Mouse (Mus musculus): ENCODE measurements around the gene Inpp4a. TPM values are rescaled to one million over a fixed set of nuclear protein-coding genes. Genes with fewer than 3 reads are reported as not detected.

The Inpp4a gene
- total RNA-seq, 2 experiments from 2014 or later, result 214 to 217 TPM

- DNase-seq (ENCODE audit: extremely low spot score in 1 of 2, low spot score in 2 of 2), result no peak
- no peak overlapping the region for H3K27ac ChIP-seq
- no peak for TF ChIP-seq CTCF (IDR thresholded peaks at IDR 0.05)
- intact Hi-C loops (cut with DNase I), result no loop called here
- no peak overlapping the region for H3K4me3 ChIP-seq
Measured at GRCm38 (mm10) chr1:37344223-37344916, 44.7 kb downstream of the Inpp4a start.

GRCm38 (mm10) chr1:37347361-37348080, 47.9 kb downstream of the Inpp4a start:
- TF ChIP-seq CTCF (IDR thresholded peaks at IDR 0.05), result no peak
- Histone ChIP-seq H3K4me3 (no peak overlapping the region), H3K27ac (no peak overlapping the region)
- no peak for DNase-seq (ENCODE audit: extremely low spot score in 1 of 2, low spot score in 2 of 2)
- intact Hi-C loops (cut with DNase I), result no loop called here

- peak overlapping the region; percentile 25 for H3K27ac ChIP-seq
- DNase-seq (ENCODE audit: extremely low spot score in 1 of 2, low spot score in 2 of 2), result peak; percentile 46 to 54
- intact Hi-C loops (cut with DNase I), result loop anchor here (2.0 to 5.0 kb wide), 2 partner anchors 18 to 49 kb away; no protein-coding TSS in a partner anchor
- H3K4me3 ChIP-seq, result no peak overlapping the region
- TF ChIP-seq CTCF (IDR thresholded peaks at IDR 0.05), result no peak; the same call in 1 of the 2 replicates
Measured at GRCm38 (mm10) chr1:37350886-37351651, 51.4 kb downstream of the Inpp4a start.

GRCm38 (mm10) chr1:37351961-37352360, 52.3 kb downstream of the Inpp4a start:
- no peak overlapping the region; the same call in 1 of the 2 replicates for H3K27ac ChIP-seq
- intact Hi-C loops (cut with DNase I), result loop anchor here (2.0 to 5.0 kb wide), 2 partner anchors 17 to 50 kb away; no protein-coding TSS in a partner anchor

DNA sequence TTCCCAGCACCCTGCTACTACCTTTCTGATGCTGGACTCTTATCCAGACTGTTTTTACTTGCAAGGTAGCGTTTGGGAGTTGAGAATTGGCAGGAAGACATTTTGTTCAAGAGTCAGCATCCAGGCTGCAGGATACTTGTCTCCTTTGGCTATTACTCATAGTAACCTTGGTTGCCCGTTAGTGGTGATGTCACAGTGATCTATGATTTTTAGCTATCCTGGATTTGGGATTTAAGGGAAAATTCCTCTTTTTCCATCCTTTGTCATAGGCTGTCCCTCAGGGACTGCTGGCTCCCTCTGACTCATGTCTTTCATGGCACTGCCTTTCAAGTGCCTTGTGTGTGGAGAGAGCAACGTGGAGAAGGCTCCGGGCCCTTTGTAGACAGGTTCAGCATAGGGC, 53.8 kb downstream of the Inpp4a start:
- no peak for TF ChIP-seq CTCF (IDR thresholded peaks at IDR 0.05)
- intact Hi-C loops (cut with DNase I), result loop anchor here (5.0 kb wide), 1 partner anchor 51 kb away; no protein-coding TSS in a partner anchor
- no peak for DNase-seq (ENCODE audit: extremely low spot score in 1 of 2, low spot score in 2 of 2)
- Histone ChIP-seq H3K4me3 (no peak overlapping the region), H3K27ac (0 out of 2 replicates have a peak overlapping the region, but pooled peaks have one; percentile 15)

More at GRCm38 (mm10) chr1:37351961-37352360, 52.3 kb downstream of the Inpp4a start:
- no peak for TF ChIP-seq CTCF (IDR thresholded peaks at IDR 0.05)
- no peak for DNase-seq (ENCODE audit: extremely low spot score in 1 of 2, low spot score in 2 of 2)
- no peak overlapping the region for H3K4me3 ChIP-seq

DNA sequence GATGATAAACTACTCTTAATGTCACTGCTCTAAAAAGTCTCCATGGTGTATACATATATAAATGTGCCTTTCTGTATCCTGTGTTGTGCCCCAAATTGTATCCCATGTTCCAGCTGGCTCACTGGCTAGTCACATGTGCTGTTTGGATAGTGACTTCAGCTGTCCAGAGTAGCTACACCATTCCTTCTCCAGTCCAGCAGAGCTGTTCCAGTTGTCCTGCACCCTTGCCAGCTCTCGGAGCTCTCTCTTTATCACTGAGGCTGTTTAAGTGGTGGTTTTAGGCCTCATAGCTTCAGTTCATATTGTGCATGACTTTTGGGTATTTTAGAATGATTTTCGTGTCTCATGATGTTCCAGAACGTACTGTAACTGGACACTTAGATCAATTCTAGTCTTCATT, 55.8 kb downstream of the Inpp4a start:
- intact Hi-C loops (cut with DNase I), result no loop called here
- no peak for TF ChIP-seq CTCF (IDR thresholded peaks at IDR 0.05)
- no peak overlapping the region for H3K4me3 ChIP-seq
- H3K27ac ChIP-seq, result no peak overlapping the region
- DNase-seq (ENCODE audit: extremely low spot score in 1 of 2, low spot score in 2 of 2), result no peak

DNA sequence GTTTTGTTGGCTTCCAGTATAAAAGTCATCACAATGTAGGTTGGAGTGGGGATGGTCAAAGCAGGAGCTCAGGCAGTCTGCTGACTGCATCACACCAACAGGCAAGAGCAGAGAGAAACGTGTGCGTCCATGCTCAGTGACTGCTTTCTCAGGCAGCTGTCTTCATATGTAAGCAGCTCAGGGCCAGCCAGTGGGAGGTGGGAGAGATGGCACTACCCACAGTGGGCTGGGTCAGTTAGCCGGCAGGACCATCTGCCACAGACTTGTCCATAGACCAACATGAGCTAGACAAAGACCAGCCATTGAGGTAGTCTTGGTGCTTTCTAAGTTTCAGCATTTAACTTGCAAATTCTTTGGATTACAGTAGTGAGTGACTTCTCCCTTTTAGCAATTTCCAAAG, 56.6 kb downstream of the Inpp4a start:
- no peak for DNase-seq (ENCODE audit: extremely low spot score in 1 of 2, low spot score in 2 of 2)
- TF ChIP-seq CTCF (IDR thresholded peaks at IDR 0.05), result no peak
- H3K4me3 ChIP-seq, result no peak overlapping the region
- intact Hi-C loops (cut with DNase I), result no loop called here
- no peak overlapping the region for H3K27ac ChIP-seq

DNA sequence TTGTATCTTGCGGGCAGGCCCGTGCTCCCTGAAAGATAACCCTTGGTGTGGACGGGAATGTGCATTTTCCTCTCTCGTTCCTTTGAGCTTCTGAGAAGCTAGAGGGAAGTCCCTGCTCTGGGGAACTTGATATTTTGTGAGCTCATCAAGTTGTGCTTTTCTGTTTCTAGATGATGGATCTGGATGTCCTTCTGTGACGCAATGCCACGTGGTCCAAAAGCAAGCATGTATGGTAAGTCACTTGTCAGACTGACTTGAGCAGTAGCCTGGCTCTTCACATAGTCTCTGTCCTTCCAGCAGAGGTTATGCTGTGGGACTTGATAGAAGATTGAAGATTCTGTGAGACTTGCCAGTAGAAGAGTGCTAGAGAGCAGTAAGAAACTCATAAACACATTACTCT, 57.5 kb downstream of the Inpp4a start:
- 0 out of 2 replicates have a peak overlapping the region, but pooled peaks have one; percentile 36 for H3K27ac ChIP-seq
- no peak overlapping the region for H3K4me3 ChIP-seq
- no peak for DNase-seq (ENCODE audit: extremely low spot score in 1 of 2, low spot score in 2 of 2)
- TF ChIP-seq CTCF (IDR thresholded peaks at IDR 0.05), result no peak
- intact Hi-C loops (cut with DNase I), result no loop called here

DNA sequence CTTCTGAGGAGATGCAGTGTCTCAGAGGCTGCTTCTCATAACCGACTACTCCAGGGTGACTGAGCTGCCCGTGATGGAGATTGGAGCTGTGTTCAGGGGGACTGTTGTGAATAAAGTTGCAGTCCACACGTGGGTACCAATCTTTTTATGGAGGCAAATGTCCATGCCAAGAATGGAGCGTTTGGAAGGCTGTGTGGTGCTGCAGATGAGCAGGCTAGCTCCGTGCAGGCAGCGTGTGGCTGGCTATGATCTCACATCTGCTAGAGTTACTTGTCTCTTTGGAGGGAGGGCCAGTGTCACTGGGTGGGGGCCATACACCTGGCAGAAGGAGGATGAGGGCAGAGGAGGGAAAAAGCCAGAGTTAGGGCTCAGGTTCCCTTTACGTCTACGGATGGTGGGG, 59.0 kb downstream of the Inpp4a start:
- Histone ChIP-seq H3K4me3 (no peak overlapping the region), H3K27ac (no peak overlapping the region; the same call in 1 of the 2 replicates)
- no peak for TF ChIP-seq CTCF (IDR thresholded peaks at IDR 0.05)
- no peak for DNase-seq (ENCODE audit: extremely low spot score in 1 of 2, low spot score in 2 of 2)
- intact Hi-C loops (cut with DNase I), result no loop called here

- Histone ChIP-seq H3K4me3 (no peak overlapping the region), H3K27ac (no peak overlapping the region)
- intact Hi-C loops (cut with DNase I), result no loop called here
- TF ChIP-seq CTCF (IDR thresholded peaks at IDR 0.05), result no peak
- no peak for DNase-seq (ENCODE audit: extremely low spot score in 1 of 2, low spot score in 2 of 2)
Measured at GRCm38 (mm10) chr1:37359395-37360092, 59.9 kb downstream of the Inpp4a start.

GRCm38 (mm10) chr1:37360781-37361180, 61.1 kb downstream of the Inpp4a start:
- TF ChIP-seq CTCF (IDR thresholded peaks at IDR 0.05), result no peak
- Histone ChIP-seq H3K27ac (no peak overlapping the region), H3K4me3 (no peak overlapping the region)
- no peak for DNase-seq (ENCODE audit: extremely low spot score in 1 of 2, low spot score in 2 of 2)
- intact Hi-C loops (cut with DNase I), result no loop called here

Measured in left cerebral cortex, adult 2 months (tissue).